Mouse (Mus musculus) ES-E14 (cell line): ENCODE measurements around the gene Ldhb.

ENCODE experiments used
- HCFC1 ChIP-seq: IDR thresholded peaks from 2 replicates; pipeline ENCODE4 v1.6.1; 2012; ENCODE audit warnings: low read length, inconsistent platforms, borderline replicate concordance; ENCODE audit not compliant: insufficient read depth
- MAFK ChIP-seq: IDR thresholded peaks from 2 replicates; pipeline ENCODE4 v1.6.1; 2014; ENCODE audit warnings: mild to moderate bottlenecking, low read depth, low read length, inconsistent platforms; ENCODE audit not compliant: insufficient read depth
- ZC3H11A ChIP-seq: IDR thresholded peaks from 2 replicates; pipeline ENCODE4 v1.6.1; 2012; ENCODE audit warnings: low read depth, mild to moderate bottlenecking, inconsistent platforms, low read length, borderline replicate concordance

DNA sequence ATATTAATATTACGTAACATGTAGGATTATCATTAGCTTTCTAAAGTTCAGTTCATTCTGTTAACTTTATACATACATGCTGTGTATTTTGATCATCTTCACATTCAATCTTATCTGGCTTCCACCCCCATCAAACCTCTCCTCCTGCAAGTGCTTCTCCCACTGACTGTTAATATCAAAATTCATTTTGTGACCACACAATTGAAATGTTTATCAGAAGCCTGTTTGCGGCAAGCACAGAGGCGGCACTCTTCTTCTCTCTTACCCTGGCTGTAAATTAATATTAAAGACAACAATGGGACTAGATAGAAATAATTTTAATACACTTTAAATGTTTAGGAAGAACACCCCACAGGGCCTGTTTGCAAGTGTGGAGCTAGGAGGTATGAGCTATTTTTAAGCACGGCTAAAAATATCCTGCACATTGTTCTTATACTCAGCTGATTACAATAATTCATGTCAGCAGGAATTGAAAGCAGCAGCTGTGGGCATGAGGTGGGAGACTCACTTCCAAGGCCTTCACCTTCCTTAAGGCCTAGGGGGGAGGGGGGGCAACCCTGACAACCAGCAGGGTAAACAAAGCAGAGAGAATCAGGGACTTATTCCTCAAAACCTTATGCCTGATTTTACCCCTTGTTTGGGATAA is 22.2 kb downstream of the Ldhb start:
- no peak for TF ChIP-seq MAFK
- TF ChIP-seq HCFC1: no peak
- TF ChIP-seq ZC3H11A: no peak
